Mouse (Mus musculus) MEL (cell line): ENCODE data around the gene Tirap. TPM values are rescaled to one million over a fixed set of nuclear protein-coding genes. Genes with fewer than 3 reads are reported as not detected.

Experiments
- DNase-seq: peaks from one replicate; pipeline ENCODE4 v3.0.0; 2011; ENCODE audit warnings: low read depth, low spot score
- H3K27ac ChIP-seq: 2 replicates; pipeline ENCODE4 v1.5.1; 2012; ENCODE audit warnings: low read depth, mild to moderate bottlenecking, control low read depth, low read length, moderate library complexity; ENCODE audit not compliant: control insufficient read depth
- H3K27me3 ChIP-seq, 2 experiments: fragments of 150-350 bp in 1 of 2; sonication (generic) in 1 of 2; 2 replicates each; pipeline ENCODE4 v1.6.1; 2012; ENCODE audit warnings: low read length in 2 of 2, mild to moderate bottlenecking in 2 of 2, improper control_type of control experiment in 1 of 2, moderate library complexity in 1 of 2; ENCODE audit not compliant: insufficient read depth in 2 of 2, control insufficient read depth in 1 of 2
- H3K36me3 ChIP-seq, 2 experiments: 2 replicates each; pipeline ENCODE4 v1.6.1; 2012 to 2014; ENCODE audit warnings: low read length in 2 of 2, improper control_type of control experiment in 1 of 2, inconsistent platforms in 1 of 2, mild to moderate bottlenecking in 1 of 2; ENCODE audit not compliant: insufficient read depth in 2 of 2, control insufficient read depth in 1 of 2
- H3K4me1 ChIP-seq, 2 experiments: fragments of 150-350 bp in 1 of 2; sonication (generic) in 1 of 2; 2 replicates each; pipeline ENCODE4 v1.6.1; 2012; ENCODE audit warnings: low read length in 2 of 2, improper control_type of control experiment in 1 of 2, mild to moderate bottlenecking in 1 of 2; ENCODE audit not compliant: insufficient read depth in 2 of 2, control insufficient read depth in 1 of 2
- H3K4me3 ChIP-seq, 2 experiments: fragments of 150-350 bp in 1 of 2; sonication (generic) in 1 of 2; 2 replicates each; pipeline ENCODE4 v1.5.1; 2012; ENCODE audit warnings: low read depth in 2 of 2, low read length in 2 of 2, mild to moderate bottlenecking in 2 of 2, moderate library complexity in 2 of 2, control low read depth in 1 of 2, improper control_type of control experiment in 1 of 2; ENCODE audit not compliant: control insufficient read depth in 1 of 2, insufficient read depth in 1 of 2
- H3K79me2 ChIP-seq: 2 replicates; pipeline ENCODE4 v1.6.1; 2012; ENCODE audit warnings: mild to moderate bottlenecking, low read length, moderate library complexity; ENCODE audit not compliant: control insufficient read depth, poor library complexity, insufficient read depth
- H3K9ac ChIP-seq: 2 replicates; pipeline ENCODE4 v1.6.1; 2012; ENCODE audit warnings: low read depth, mild to moderate bottlenecking, control low read depth, low read length, moderate library complexity; ENCODE audit not compliant: control insufficient read depth, poor library complexity, severe bottlenecking
- H3K9me3 ChIP-seq: fragments of 150-350 bp; sonication (generic); replicated peaks from 2 replicates; pipeline ENCODE4 v1.6.1; 2012; ENCODE audit warnings: mild to moderate bottlenecking, low read length, improper control_type of control experiment, moderate library complexity; ENCODE audit not compliant: insufficient read depth
- BHLHE40 ChIP-seq: IDR thresholded peaks from 2 replicates; pipeline ENCODE4 v1.6.1; 2012; ENCODE audit warnings: low read depth, mild to moderate bottlenecking, inconsistent platforms, low read length, improper control_type of control experiment, borderline replicate concordance
- CTCF ChIP-seq, 3 experiments: IDR thresholded peaks in 2 of 3; conservative IDR thresholded peaks in 1 of 3; 2 replicates each; pipeline ENCODE4 v1.5.1; 2011 to 2012; ENCODE audit warnings: low read length in 3 of 3, low read depth in 2 of 3, mild to moderate bottlenecking in 2 of 3, improper control_type of control experiment in 1 of 3, inconsistent platforms in 1 of 3, mixed read lengths in 1 of 3, moderate library complexity in 1 of 3; ENCODE audit not compliant: control insufficient read depth in 1 of 3, insufficient read depth in 1 of 3, poor library complexity in 1 of 3, severe bottlenecking in 1 of 3
- ELF1 ChIP-seq: IDR thresholded peaks from 2 replicates; pipeline ENCODE4 v1.6.1; 2014; ENCODE audit warnings: low read depth, mild to moderate bottlenecking, inconsistent platforms, low read length, improper control_type of control experiment, moderate library complexity
- ETS1 ChIP-seq: IDR thresholded peaks from 2 replicates; pipeline ENCODE4 v1.6.1; 2012; ENCODE audit warnings: low read depth, mild to moderate bottlenecking, inconsistent platforms, low read length, improper control_type of control experiment, moderate library complexity
- GABPA ChIP-seq: IDR thresholded peaks from 2 replicates; pipeline ENCODE4 v1.6.1; 2012; ENCODE audit warnings: low read depth, mild to moderate bottlenecking, inconsistent platforms, low read length, improper control_type of control experiment, moderate library complexity
- GATA1 ChIP-seq: IDR thresholded peaks from 2 replicates; pipeline ENCODE4 v1.6.1; 2011; ENCODE audit warnings: low read depth, low read length, improper control_type of control experiment
- JUND ChIP-seq: IDR thresholded peaks from 2 replicates; pipeline ENCODE4 v1.6.1; 2011; ENCODE audit warnings: low read depth, mild to moderate bottlenecking, improper control_type of control experiment, low read length
- MAFK ChIP-seq: IDR thresholded peaks from 2 replicates; pipeline ENCODE4 v1.6.1; 2011; ENCODE audit warnings: low read depth, mild to moderate bottlenecking, low read length, improper control_type of control experiment, borderline replicate concordance
- MEF2A ChIP-seq: IDR thresholded peaks from 2 replicates; pipeline ENCODE4 v1.6.1; 2014; ENCODE audit warnings: low read depth, mild to moderate bottlenecking, inconsistent platforms, low read length, improper control_type of control experiment; ENCODE audit not compliant: poor library complexity, insufficient replicate concordance, severe bottlenecking; ENCODE audit errors: extremely low read depth
- MXI1 ChIP-seq: IDR thresholded peaks from 2 replicates; pipeline ENCODE4 v1.6.1; 2011; ENCODE audit warnings: mild to moderate bottlenecking, low read depth, low read length, improper control_type of control experiment
- MYB ChIP-seq: IDR thresholded peaks from 2 replicates; pipeline ENCODE4 v1.6.1; 2011; ENCODE audit warnings: mild to moderate bottlenecking, low read depth, low read length, improper control_type of control experiment
- NELFE ChIP-seq: IDR thresholded peaks from 2 replicates; pipeline ENCODE4 v1.6.1; 2011; ENCODE audit warnings: low read depth, low read length, improper control_type of control experiment
- NRF1 ChIP-seq: IDR thresholded peaks from 2 replicates; pipeline ENCODE4 v1.6.1; 2014; ENCODE audit warnings: low read depth, mild to moderate bottlenecking, inconsistent platforms, low read length, improper control_type of control experiment, moderate library complexity; ENCODE audit not compliant: poor library complexity, insufficient read depth, severe bottlenecking
- POLR2A ChIP-seq, 2 experiments: IDR thresholded peaks; 2 replicates each; pipeline ENCODE4 v1.6.1; 2011 to 2012; ENCODE audit warnings: low read length in 2 of 2, mild to moderate bottlenecking in 2 of 2, control low read depth in 1 of 2, improper control_type of control experiment in 1 of 2, low read depth in 1 of 2, moderate library complexity in 1 of 2; ENCODE audit not compliant: control insufficient read depth in 1 of 2, insufficient read depth in 1 of 2, poor library complexity in 1 of 2
- POLR2AphosphoS2 ChIP-seq: IDR thresholded peaks from 2 replicates; pipeline ENCODE4 v1.6.1; 2011; ENCODE audit warnings: low read length, improper control_type of control experiment
- RCOR1 ChIP-seq: IDR thresholded peaks from 2 replicates; pipeline ENCODE4 v1.6.1; 2012; ENCODE audit warnings: low read depth, mild to moderate bottlenecking, inconsistent platforms, low read length, improper control_type of control experiment
- SMC3 ChIP-seq: IDR thresholded peaks from 2 replicates; pipeline ENCODE4 v1.6.1; 2011; ENCODE audit warnings: low read depth, low read length, improper control_type of control experiment
- TAL1 ChIP-seq: IDR thresholded peaks from 2 replicates; pipeline ENCODE4 v1.6.1; 2012; ENCODE audit warnings: mild to moderate bottlenecking, inconsistent platforms, low read length, moderate library complexity, mixed read lengths
- TBP ChIP-seq: IDR thresholded peaks from 2 replicates; pipeline ENCODE4 v1.8.0; 2011; ENCODE audit warnings: low read depth, low read length, improper control_type of control experiment
- TCF12 ChIP-seq: IDR thresholded peaks from 2 replicates; pipeline ENCODE4 v1.6.1; 2014; ENCODE audit warnings: low read depth, mild to moderate bottlenecking, inconsistent platforms, low read length, improper control_type of control experiment, moderate library complexity
- ZC3H11A ChIP-seq: IDR thresholded peaks from 2 replicates; pipeline ENCODE4 v1.6.1; 2012; ENCODE audit warnings: low read depth, mild to moderate bottlenecking, inconsistent platforms, low read length, improper control_type of control experiment
- ZKSCAN1 ChIP-seq: IDR thresholded peaks from 2 replicates; pipeline ENCODE4 v1.6.1; 2012; ENCODE audit warnings: low read depth, mild to moderate bottlenecking, inconsistent platforms, low read length, improper control_type of control experiment, moderate library complexity
- polyA plus RNA-seq, 2 experiments: library from polyadenylated mRNA; stranded (reverse) in 1 of 2; unstranded in 1 of 2; fragments of >175 nt in 1 of 2; fragments of >200 nt in 1 of 2; gene quantifications; 2 replicates each; pipeline versions ENCODE4 v1.2.1 to v1.2.4; 2012; ENCODE audit warnings: low replicate concordance in 2 of 2, low read depth in 1 of 2; ENCODE audit not compliant: insufficient read length in 2 of 2, insufficient read depth in 1 of 2, missing spikeins in 1 of 2
- total RNA-seq: library from RNA; depleted of rRNA; stranded (reverse); fragments of 300-350 nt; gene quantifications from 2 replicates; pipeline ENCODE4 v1.2.3, GENCODE M21; 2012

The Tirap gene
- total and polyA plus RNA-seq, 3 experiments: 2.4 to 5.3 TPM; not detected in 1

DNA sequence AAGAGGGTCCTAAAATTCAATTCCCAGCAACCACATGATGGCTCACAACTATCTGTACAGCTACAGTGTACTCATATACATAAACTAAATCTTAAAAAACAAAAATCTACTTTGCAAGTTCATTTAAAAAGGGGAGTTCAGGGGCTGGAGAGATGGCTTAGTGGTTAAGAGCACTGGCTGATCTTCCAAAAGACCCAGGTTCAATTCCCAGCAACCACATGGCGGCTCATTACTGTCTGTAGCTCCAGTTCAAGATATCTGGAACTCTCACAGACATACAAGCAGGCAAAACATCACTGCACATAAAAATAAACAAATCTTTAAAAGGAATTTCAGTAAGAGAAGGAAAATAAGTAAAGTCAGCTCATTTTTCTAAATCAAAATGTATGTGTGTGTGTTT, 38.3 kb upstream of the Tirap start:
- Histone ChIP-seq H3K79me2 (no peaks in the 10 kb centered on the region), H3K27ac (no peak overlapping the region), H3K36me3 (peaks cover 0 to 2% of the 10 kb centered on the region in 2 experiments; a peak in 1 of 4 replicates), H3K9ac (no peak overlapping the region), H3K9me3 (no peaks in the 10 kb centered on the region), H3K4me3 (no peak overlapping the region), H3K27me3 (no peaks in the 10 kb centered on the region), H3K4me1 (no peaks in the 10 kb centered on the region)
- TF ChIP-seq CTCF (IDR thresholded peaks at IDR 0.05 in 2 of 3, conservative IDR thresholded peaks at IDR 0.05 in 1 of 3; ENCODE audit: control insufficient read depth in 1 of 3, insufficient read depth in 1 of 3, low read depth in 2 of 3, low read length in 3 of 3, poor library complexity in 1 of 3, severe bottlenecking in 1 of 3) (no peak), GATA1 (no peak)
- DNase-seq: no peak

DNA sequence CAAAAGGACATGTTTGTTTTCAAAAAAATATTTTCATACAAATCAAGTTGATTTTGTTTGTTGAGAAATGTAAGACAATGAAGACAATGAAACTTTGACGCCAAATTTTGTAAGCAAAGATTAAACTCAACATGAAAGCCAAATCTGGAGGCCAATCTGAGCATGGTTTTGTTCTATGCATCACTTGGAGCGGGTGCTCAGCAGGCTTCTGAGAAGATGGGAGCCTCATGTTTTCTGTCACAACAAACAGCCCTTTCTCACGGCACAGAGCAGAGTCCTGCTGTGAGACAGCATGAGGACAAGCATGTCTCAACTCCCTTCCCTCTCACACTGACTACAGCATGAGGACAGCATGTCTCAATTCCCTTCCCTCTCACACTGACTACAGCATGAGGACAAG, 35.9 kb upstream of the Tirap start:
- TF ChIP-seq GATA1 (no peak), TCF12 (no peak), RCOR1 (no peak), MAFK (no peak), ZC3H11A (no peak), POLR2A (IDR thresholded peaks at IDR 0.05; ENCODE audit: control insufficient read depth in 1 of 2, insufficient read depth in 1 of 2, low read depth in 1 of 2, low read length in 2 of 2, poor library complexity in 1 of 2) (no peak), MXI1 (no peak), NRF1 (no peak), MYB (no peak), BHLHE40 (no peak)
- no peak overlapping the region for H3K27ac ChIP-seq
- no peak overlapping the region for H3K9ac ChIP-seq
- no peaks in the 10 kb centered on the region for H3K4me1 ChIP-seq
- H3K9me3 ChIP-seq: no peaks in the 10 kb centered on the region
- no peak for DNase-seq
- peaks cover under 1 to 2% of the 10 kb centered on the region in 2 experiments; a peak in 2 of 4 replicates for H3K36me3 ChIP-seq
- H3K4me3 ChIP-seq: no peak overlapping the region
- H3K79me2 ChIP-seq: no peaks in the 10 kb centered on the region
- H3K27me3 ChIP-seq: no peaks in the 10 kb centered on the region

DNA sequence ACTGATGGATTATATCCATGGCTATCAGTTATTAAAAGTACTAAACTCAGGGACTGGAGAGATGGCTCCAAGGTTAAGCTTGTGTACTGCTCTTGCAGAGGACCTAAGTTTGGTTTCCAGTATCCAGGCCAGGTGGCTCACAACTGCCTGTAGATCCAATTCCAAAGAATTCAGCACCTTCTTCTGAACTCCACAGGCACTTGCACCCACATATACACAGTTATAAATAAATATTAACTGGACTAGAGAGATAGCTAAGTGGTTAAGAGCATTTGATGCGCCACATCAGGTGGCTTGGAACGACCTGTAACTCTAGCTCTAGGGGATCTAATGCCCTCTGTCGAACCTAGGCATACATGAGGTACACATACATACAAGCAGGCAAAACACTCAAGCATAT, 28.6 kb upstream of the Tirap start:
- Histone ChIP-seq H3K27ac (no peak overlapping the region), H3K79me2 (no peaks in the 10 kb centered on the region), H3K36me3 (peaks cover 0 to 6% of the 10 kb centered on the region in 2 experiments; a peak in 2 of 4 replicates), H3K9me3 (no peaks in the 10 kb centered on the region), H3K27me3 (no peaks in the 10 kb centered on the region), H3K4me3 (no peak overlapping the region), H3K9ac (no peak overlapping the region), H3K4me1 (peaks cover 0 to 5% of the 10 kb centered on the region in 2 experiments; a peak in 1 of 4 replicates)
- no peak for TF ChIP-seq TBP
- no peak for TF ChIP-seq SMC3
- no peak for TF ChIP-seq MEF2A
- no peak for TF ChIP-seq JUND
- TF ChIP-seq ETS1: no peak
- TF ChIP-seq NELFE: no peak
- no peak for TF ChIP-seq TAL1
- no peak for TF ChIP-seq ELF1
- no peak for TF ChIP-seq MAFK
- no peak for TF ChIP-seq RCOR1
- TF ChIP-seq GABPA: no peak
- no peak for TF ChIP-seq NRF1
- TF ChIP-seq ZKSCAN1: no peak
- TF ChIP-seq CTCF (IDR thresholded peaks at IDR 0.05 in 2 of 3, conservative IDR thresholded peaks at IDR 0.05 in 1 of 3; ENCODE audit: control insufficient read depth in 1 of 3, insufficient read depth in 1 of 3, low read depth in 2 of 3, low read length in 3 of 3, poor library complexity in 1 of 3, severe bottlenecking in 1 of 3): no peak
- no peak for TF ChIP-seq TCF12
- no peak for TF ChIP-seq POLR2AphosphoS2
- DNase-seq: no peak
